Mouse (Mus musculus) kidney, adult 2 months (tissue): ENCODE results near the gene Mcm5.

Experiments used
- CTCF ChIP-seq: fragments of 200-500 bp; conservative IDR thresholded peaks from 2 replicates; pipeline ENCODE4 v1.5.1; 2011; ENCODE audit warnings: low read depth, mild to moderate bottlenecking, control low read depth, low read length, moderate library complexity, mixed read lengths; ENCODE audit not compliant: insufficient read depth, insufficient read length
- POLR2A ChIP-seq: fragments of 200-500 bp; IDR thresholded peaks from one replicate; pipeline ENCODE4 v1.6.1; 2011; ENCODE audit warnings: low read depth, low read length, control low read depth

GRCm38 (mm10) chr8:75078215-75078614, 31.2 kb upstream of the Mcm5 start:
- TF ChIP-seq POLR2A (no peak), CTCF (no peak)
